Mouse (Mus musculus) adrenal gland, postnatal 25 days (tissue): ENCODE measurements around the gene Csk. TPM values are rescaled to one million over a fixed set of nuclear protein-coding genes. Genes with fewer than 3 reads are reported as not detected.

ENCODE experiments used
- DNase-seq: peaks from one replicate; pipeline ENCODE4 v3.0.0; 2021; ENCODE audit warnings: mixed read lengths
- long read RNA-seq: library from polyadenylated mRNA; stranded (forward); transcript quantifications from one replicate; pipeline ENCODE4 v2.0.0, GENCODE M21; 2021
- total RNA-seq: library from RNA; stranded (reverse); gene quantifications from 2 replicates; pipeline ENCODE4 v1.2.3, GENCODE M21; 2021

Gene Csk
- total RNA-seq: 70.4 and 105 TPM in 2 replicates
- long read RNA-seq, transcript Csk-201 (13 exons, 2,749 nt): major isoform, 20 of 43 reads
- long read RNA-seq, partial matches to known transcripts: 10 of 43 reads
- long read RNA-seq, other reads (novel, unspliced or antisense): 13 of 43 reads

DNA sequence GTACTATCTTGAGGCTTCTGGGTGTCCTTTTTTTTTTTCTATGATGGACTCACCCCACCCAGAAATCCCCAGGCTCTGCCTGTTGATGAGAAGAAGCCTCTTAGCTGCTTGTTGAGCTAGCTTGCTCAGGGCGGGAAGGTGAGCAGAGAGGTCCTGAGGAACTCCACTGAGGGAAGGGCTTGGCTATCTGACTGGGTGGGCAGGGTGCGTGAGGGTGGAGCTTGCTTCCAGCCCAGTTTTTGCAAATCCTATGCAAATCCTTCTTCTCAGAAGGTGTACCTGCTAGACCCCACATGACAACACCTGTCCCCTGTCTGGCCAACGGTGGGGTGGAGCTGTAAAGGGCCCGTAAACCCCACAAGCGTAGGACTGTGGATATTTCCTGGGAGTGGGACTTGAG is at the start of gene Csk:
Csk (minus strand) TSS at position 349 of the 400 bp plus-strand sequence.
- DNase-seq: no peak

DNA sequence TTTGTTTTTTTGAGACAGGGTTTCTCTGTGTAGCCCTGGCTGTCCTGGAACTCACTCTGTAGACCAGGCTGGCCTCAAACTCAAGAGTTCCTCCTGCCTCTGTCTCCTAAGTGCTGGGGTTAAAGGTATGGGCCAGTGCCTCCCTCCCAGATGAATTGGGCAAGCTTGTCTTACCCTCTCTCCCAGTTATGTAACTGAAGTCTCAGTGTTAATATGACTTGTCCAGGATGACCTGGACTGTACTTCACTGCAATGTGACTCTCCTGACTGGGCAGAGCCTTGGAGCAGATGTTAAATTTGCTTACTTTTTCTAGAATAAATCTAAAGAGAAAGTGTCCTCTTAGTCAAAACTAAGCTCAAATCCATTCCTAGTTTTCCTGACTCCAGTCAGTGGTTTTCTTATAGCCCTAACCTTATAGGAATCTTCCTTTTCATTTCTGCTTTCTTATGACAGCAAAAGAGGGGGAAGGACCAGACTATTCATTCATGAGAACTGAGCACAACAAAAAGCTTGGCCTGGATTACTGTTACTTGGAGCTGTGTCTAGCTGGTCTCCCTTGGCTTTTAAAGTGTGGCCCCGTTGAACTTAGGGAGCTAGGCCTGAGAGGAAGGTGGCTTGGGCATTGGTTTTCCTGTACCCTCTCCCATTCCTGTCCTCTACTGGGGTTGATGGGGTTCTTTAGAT is 45.2 kb upstream of the Csk start:
- no peak for DNase-seq

DNA sequence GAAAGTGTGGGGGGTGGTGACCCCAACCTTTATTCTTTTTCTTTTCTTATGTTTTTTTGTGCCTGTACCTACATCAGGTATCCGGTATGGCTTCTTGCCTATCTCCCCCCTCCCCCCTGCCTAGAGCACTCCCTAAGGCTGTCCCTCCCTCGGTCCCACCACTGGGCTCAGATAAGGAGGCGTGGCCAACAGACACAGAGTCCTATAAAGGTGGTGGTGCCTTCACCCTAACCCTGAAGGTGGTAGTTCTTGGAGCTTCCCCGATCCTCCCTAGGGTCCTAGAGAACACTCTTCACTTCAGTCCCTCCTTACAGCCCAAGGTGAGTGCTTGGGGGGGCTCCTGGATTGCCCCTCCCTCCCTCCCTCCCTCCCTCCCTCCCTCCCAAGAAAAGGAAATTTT is 43.9 kb upstream of the Csk start:
- DNase-seq: no peak

DNA sequence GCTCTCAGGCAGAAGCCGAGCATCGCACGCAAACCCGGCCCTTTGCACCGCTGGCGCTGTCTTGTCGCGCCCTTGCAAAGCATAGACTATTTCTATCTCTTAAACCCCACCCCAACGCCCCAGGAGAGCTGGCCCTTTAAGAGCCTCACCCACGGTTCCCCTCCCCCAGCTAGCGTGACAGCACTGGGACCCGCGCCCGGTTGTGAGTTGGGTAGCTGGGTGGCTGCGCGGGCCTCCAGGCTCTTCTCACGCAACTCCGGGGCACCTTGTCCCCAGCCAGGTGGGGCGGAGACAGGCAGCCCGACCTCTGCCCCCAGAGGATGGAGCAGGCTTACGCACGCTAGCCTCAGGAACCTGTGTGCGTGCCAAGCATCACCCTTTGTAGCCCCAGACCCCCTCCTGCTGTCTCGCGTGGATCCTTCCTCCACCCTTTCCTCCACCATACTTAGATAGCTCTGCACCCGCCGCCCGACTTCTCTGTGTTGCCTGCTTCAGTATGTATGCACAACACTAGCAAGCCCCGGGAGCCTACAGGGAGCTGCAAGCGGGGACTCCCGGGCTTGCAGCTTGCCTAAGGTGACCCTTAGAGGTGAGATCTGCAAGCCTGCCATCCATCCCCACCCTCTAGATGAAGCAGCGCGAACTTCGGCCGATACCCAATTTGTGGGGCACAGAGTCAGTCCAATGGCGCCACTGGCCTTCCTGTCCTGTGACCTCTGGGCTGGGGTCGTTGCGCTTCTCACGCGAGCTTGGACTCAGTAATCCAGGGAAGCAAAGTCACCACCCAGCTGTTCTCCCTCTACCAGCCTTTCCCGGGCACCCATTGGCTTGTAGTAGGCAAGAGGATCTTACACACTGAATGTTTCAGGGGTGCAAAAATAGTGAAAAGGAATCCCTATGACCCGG is 43.2 kb upstream of the Csk start:
- peak; percentile 40 for DNase-seq

DNA sequence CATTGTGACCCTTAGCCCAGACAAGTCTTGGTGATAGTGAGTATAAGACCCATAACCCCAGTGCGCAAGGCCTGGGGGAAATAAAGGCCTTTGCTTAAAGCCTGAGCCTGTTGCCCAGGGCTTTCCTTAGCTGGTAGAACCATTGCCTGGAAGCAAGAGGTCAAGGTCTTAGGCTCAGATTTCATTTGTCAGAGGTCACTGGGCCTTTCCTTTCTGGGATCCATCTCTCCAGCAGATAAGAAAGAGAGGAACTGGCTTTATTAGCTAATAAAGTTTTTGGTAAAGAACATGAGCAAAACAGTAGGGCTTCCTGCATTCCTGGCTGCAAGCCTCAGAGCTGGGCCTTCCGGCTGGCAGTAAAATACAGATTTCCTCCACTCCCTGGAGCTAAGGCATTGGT is 40.7 kb upstream of the Csk start:
- no peak for DNase-seq

DNA sequence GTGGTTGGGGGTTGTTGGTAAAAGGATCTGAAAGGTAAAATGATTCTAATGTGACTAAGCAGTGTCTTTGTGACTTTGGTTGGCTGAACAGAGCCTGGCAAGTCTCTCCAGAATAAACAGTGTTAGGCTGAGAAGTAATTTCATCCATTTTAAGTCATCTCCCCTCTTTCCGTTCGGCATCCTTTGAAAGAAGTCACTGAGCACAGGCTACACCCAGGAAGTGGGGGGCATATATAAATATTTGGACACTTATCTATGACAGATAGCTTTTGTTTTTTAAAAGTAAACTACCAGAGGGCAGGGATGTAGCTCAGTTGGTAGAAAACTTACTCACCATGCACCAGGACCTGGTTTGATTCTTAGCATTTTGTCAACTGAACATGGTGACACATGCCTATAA is 35.2 kb upstream of the Csk start:
- no peak for DNase-seq

DNA sequence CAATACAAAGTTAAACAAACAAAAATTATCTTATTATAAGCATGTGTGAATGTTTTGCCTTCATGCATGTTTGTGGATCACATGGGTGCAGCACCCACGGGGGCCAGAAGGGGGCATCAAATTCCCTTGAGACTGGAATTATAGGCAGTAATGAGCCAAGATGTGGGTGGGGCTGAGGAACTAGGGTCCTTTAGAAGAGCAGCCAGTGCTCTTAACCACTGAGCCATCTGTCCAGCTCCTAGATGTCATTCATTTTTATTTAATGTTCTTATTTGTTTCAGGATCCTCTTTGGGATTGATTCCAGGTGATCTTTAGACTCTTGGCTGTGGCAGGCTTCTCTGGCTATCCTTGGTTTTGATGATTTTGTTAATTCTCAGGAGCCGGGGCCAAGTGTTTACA is 34.7 kb upstream of the Csk start:
- no peak for DNase-seq

DNA sequence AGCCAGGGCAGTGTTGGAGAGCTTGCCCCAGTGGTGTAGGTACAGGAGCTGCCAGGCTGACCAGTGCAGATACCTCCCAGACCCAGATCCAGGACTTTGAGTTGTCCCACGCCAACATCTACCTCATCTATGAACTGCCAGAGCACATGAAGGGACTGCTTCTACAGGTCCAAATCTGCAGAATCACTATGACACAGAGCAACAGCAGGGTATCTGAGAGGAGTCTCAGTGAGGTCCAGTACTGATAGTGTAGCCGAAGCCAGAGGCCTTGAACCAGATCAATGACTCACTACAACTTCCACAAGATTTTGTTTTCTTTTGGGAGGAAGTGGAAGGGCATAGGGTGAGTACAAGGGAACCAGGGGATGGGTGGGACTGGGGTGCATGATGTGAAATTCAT is 34.3 kb upstream of the Csk start, which contains the start of gene Cyp1a1:
Cyp1a1 (plus strand) TSS at position 178 of the 400 bp plus-strand sequence.
- DNase-seq: no peak

DNA sequence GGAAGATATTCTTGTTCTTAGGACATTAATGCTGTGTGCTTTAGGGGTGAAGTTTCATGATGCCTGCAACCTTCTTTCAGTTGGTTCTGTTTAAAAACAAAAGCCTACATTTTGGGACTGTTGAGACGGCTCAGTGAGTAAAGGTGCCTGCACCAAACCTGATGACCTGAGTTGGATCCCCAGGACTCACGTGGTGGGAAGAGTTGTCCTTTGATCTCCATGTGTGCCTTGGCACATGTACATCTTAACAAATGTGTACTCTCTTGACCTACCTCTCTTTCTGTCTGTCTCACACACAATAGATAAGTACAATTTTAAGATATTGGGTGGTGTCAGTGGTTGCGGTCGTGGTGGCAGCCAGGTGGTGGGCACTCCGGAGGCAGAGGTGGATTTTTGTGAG is 32.6 kb upstream of the Csk start:
- no peak for DNase-seq

DNA sequence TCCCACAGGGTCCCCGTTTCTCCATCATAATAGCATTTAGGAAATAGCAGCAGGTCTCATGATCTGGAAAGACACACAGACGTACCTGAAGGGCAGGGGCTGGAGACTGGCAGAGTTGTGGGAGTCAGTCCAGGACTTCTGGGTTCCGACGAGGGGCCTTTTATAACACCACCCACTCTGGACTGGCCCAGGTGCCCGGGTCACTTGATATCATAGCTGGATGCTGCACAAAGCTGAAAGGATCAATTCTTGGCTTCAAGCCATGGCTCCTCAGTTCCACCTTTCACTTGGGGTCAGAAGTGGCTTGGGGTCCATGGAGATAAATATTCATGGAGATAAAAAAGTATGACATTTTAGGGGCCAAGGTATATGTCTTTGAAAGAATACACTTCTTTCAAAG is 30.1 kb upstream of the Csk start, which contains the start of gene Cyp1a2:
Cyp1a2 (minus strand) TSS at position 184 of the 400 bp plus-strand sequence.
- DNase-seq: no peak

DNA sequence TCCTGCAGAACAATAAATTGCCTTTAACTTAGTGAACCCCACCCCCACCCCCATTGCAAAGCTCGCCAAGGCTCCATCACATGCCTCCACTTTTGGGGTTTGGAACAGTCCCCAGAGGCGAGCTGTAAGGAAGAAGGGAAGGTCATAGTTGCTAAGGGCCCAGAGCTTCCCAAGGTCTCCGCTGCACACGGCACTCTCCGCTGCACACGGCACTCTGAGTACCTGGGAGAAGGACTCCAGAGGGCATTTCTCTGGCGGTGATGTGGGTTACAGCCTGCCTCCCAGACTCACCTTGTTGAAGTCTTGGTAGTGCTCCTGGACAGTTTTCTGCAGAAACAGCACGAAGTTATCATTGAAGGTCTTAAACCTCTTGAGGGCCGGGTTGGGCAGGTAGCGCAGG is 28.0 kb upstream of the Csk start:
- no peak for DNase-seq

GRCm38 (mm10) chr9:57671500-57671899 is 18.1 kb upstream of the Csk start:
- no peak for DNase-seq

GRCm38 (mm10) chr9:57671037-57671436 is 17.6 kb upstream of the Csk start:
- DNase-seq: no peak

GRCm38 (mm10) chr9:57669566-57669965 is 16.1 kb upstream of the Csk start:
- DNase-seq: no peak

DNA sequence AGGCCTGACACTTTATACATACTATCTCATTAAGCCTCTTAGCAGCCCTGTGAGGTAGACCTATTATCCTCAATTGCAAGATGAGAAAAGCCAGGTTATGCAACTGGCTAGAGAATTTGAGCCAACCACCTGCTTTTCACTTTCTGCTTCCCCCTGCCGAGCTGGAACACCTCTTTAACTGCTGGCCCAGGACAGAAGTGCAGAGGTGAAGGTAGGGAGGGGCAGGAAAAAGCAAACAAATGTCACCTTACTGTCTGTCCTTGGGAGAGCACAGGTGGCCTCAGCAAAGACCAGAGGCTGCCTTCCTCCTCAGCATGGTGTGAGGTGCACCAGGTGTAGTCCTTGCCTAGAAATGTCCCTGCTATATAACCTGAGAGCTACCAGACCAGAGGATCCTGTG is 14.8 kb upstream of the Csk start:
- no peak for DNase-seq

- no peak for DNase-seq
These were observed 14.4 kb upstream of the Csk start for GRCm38 (mm10) chr9:57667817-57668216.

DNA sequence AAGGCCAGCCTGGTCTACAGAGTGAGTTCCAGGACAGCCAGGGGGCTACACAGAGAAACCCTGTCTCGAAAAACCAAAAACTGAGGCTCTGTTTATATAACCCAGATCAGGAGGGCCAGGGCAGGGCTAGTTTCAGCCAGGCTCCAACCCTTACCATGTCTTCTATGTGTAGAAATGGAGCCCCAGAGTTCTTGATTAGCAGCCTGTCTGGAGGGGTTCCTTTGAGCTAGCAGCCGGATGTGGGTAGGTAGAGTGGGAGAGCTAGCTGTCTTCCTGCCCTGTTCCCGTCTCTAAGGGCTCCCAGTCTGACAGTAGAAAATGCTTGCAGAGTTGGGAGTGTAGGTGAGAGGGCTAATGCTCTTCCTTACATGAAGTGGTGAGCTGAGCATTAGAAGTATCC is 13.7 kb upstream of the Csk start:
- no peak for DNase-seq

- DNase-seq: no peak
These were observed 13.1 kb upstream of the Csk start for GRCm38 (mm10) chr9:57666536-57666935.

- no peak for DNase-seq
These were observed 11.2 kb upstream of the Csk start for GRCm38 (mm10) chr9:57664616-57665015.

GRCm38 (mm10) chr9:57661552-57661951 is 8.1 kb upstream of the Csk start:
- no peak for DNase-seq

- DNase-seq: no peak
These were observed 7.1 kb upstream of the Csk start for GRCm38 (mm10) chr9:57660501-57660900.

GRCm38 (mm10) chr9:57659774-57660173 is 6.3 kb upstream of the Csk start:
- peak; percentile 58 for DNase-seq

DNA sequence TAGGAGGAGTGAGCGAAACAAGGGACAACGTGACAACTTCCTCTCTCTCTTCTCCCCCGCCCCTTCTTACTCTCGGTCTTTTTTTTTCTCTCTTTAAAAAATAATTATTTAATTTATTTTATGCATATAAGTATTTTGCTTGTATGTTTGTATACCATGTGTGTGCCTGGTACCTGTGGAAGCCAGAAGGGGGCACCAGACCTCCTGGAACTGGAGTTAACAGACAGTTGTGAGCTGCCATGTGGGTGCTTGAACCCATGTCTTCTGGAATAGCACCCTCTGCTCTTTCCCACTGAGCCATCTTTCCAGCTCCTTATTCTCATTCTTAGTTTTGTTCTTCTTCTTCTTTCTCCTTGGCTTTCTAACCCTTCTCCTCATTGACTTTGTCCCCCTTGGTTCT is 5.5 kb upstream of the Csk start:
- DNase-seq: no peak
